Mouse (Mus musculus) layer of hippocampus, adult 9-10 months (tissue): ENCODE measurements around the gene Gm47969.
"Not testable (repeated sequence)": the region's sequence is repeated elsewhere in the genome, so short reads cannot be mapped to it uniquely, and the experiment has no call there.

Source experiments
- DNase-seq: peaks from one replicate; pipeline ENCODE4 v3.0.0; 2022; ENCODE audit warnings: low spot score

The Gm47969 gene

DNA sequence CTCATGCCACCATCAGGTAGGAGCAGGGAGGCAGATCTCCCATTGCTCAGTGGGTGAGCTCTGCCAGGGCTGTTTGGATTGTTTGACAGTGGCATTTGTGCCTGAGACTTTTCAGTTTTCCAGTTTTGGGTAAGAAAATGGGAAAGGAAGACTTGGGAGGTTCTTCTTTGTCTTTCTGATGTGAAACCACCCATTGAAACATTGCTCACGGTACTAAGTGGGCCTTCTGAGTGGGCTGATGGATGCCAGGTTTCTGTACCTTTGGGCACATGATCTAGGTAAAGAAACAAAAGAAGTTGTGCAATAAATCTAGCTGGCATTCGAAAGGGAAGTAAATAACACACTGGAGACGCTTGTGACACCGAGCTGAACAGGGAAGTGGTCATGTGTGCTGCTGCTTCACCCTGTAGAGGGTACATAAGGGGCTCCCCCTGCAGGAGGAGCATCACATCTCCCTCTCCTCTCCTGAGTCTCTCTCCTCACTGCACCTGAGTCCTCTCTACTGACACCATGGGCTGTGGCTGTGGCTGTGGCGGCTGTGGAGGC lies at the start of gene Gm47969:
Gene Gm47969, plus strand, starts transcription at position 51 of the 546 bp plus-strand sequence.
- DNase-seq = no peak

DNA sequence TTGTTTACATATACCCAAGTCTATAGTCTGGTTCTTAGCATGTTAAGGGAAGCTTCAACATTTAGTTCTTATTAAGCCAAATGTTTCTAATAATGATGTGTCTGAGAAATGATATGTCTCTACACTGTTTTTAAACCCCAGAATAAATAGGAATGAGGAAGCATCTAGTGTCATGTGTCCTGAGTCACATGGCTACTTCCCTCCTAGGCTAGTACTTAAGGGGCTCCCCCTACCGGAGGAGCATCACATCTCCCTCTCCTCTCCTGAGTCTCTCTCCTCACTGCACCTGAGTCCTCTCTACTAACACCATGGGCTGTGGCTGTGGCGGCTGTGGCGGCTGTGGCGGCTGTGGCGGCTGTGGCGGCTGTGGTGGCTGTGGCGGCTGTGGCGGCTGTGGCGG lies 44.4 kb upstream of the Gm47969 start, which contains the start of gene Gm47959:
Gene Gm47959, plus strand, starts transcription at position 243 of the 400 bp plus-strand sequence.
- DNase-seq = not testable (repeated sequence)

DNA sequence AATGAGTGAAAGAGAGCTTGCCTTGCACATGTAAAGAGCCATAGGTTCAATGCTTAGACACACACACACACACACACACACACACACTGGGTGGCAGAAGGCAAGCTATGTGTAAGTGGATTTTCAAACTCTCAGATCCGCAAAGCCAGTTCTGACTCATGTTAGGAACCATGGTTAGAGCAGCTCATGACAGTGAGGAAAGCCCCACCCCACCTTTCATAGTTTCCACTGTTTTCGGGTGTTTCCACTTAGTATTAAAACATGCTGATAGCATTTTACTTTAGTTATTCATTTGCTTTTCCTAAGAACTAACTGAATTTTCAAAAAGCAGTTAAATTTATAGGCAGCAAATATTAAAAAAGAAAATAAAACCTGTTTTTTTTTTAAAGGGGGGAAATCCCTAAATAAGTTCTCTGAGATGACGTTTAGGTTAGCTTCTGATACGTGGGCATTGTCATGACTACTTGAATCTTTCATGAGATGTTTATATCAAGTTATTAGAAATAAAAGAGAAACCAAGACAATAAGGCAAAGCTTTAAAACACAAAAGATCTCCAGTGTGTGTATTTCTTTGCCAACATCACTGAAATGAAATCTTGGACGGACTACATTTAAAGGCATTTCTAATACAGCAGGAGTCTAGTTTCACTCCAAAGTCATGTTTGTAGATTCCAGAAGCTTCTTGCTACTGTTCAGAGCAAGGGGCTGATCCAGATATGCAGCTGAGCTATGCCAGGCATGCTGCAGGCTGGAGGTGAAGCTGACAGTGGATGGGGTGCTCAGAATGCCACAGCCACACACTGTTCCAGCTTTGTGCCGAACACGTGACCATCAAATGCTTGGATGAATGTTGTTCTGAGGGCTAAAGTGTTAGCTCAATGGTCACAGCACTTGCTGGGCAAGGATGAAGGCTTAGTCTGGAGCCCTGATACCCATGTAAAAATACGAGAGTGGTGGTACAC lies 38.2 kb upstream of the Gm47969 start:
- DNase-seq = no peak

GRCm38 (mm10) chr1:83007471-83007870 lies 37.3 kb upstream of the Gm47969 start:
- no peak for DNase-seq

DNA sequence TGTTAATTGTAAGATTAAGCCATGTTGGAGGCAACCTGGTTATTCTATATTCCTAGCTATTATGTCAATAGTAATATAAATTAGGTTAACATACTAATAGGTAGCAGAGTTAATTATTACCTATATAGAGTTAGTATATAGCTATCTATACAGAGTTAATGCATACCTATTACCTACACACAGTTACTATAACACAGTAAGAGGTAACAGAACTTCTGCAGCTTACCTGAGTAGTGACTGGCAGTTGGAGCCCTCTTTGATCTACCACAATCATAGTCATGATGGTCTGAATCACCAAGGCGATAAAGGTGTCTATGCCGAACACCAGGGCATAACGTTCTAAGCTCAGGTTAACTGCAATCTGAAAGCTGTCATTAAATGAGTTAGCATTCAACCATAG lies 30.3 kb upstream of the Gm47969 start:
- DNase-seq = no peak

DNA sequence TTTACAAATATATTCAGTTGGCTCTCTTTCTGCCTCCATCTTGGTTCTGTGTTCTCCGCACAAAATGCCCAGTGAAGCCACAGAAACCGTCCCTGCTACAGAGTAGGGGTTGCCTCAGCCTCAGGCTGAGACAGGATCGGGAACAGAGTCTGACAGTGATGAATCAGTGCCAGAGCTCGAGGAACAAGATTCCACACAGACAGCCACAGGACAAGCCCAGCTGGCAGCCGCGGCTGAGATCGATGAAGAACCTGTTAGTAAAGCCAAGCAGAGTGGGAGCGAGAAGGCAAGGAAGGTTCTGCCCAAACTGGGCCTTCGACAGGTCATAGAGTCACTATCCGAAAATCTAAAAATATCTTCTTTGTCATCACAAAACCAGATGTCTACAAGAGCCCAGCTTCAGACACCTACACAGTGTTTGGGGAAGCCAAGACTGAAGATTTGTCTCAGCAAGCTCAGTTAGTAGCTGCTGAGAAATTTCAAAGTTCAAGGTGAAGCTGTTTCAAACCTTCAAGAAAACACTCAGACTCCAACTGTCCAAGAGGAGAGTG lies 29.3 kb upstream of the Gm47969 start:
- DNase-seq = no peak

DNA sequence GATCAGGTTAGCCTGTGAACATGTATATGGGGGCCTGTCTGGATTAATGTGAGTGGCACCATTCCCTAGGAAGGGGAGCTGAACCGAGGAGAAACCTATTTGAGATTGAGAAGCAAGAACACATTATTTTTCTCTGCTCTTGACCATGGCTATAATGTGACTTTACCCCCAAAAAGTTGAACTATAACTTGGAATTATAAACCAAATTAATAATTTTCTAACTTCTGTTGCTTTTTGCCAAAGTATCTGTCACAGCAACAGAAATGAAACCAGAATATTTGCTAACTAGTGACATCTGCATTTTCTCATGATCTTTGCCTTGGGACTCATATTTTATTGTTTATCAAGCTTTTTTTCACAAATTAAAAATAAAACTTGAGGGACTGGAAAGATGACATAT lies 28.2 kb upstream of the Gm47969 start:
- DNase-seq = no peak

GRCm38 (mm10) chr1:83031950-83032349 lies 12.8 kb upstream of the Gm47969 start:
- DNase-seq = no peak

DNA sequence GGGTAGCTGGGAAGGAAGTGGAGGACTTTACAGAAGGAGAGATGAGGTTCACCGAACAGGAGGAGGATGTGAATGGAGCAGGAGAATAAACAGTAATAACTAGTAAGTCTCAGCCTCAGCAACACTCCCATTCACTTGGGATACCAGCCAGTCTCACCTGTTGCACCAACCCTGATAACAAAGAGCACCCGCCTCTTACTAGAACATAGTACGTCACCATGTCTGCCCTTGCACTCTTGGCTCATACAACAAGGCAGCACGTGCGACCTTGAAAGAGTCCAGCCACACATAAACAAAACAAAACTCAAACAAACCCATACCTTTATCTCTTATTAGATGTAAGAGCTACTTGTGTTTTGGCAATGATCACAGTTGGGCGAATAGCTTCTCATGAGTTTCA lies 12.2 kb upstream of the Gm47969 start:
- DNase-seq = no peak

GRCm38 (mm10) chr1:83034509-83034908 lies 10.2 kb upstream of the Gm47969 start:
- DNase-seq = no peak

GRCm38 (mm10) chr1:83036892-83037667 lies 7.7 kb upstream of the Gm47969 start:
- DNase-seq = no peak

DNA sequence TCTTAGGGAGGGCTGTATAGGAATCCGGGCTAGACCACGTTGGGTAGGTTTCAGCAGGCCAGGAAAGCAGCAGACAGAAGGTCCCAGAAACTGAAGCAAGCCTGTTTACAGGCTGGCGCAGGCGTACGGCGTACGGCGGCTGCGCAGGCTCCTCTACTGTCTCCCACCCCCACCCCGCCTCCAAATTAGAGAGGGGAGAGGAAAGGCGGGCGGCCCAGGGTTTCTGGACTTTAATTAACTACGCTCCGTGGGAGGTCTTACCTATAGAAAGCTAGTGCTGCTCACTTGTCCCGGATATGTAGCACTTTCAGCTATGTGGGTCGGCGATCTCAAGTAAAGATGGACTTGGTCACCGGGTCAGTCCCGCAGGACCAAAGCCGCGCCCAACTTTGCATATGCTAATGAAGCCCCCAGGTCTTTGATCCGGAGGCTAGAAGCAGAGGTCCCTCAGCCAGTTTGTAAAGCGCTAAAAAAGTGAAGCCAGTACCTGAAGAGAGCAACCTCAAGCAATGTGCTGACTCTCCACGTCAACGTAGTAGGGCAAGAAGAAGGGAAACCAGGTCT lies 6.5 kb upstream of the Gm47969 start, which contains the start of gene Slc19a3:
Gene Slc19a3, minus strand, starts transcription at position 340 of the 564 bp plus-strand sequence.
- DNase-seq = no peak

- DNase-seq = no peak
Observed at GRCm38 (mm10) chr1:83039080-83039479, 5.7 kb upstream of the Gm47969 start.

- no peak for DNase-seq
Observed at GRCm38 (mm10) chr1:83042380-83042779, 2.4 kb upstream of the Gm47969 start, which contains the start of gene Krtap28-10. Gene Krtap28-10 (minus strand): TSS chr1:83042480.

- DNase-seq = no peak
Observed at GRCm38 (mm10) chr1:83058481-83058880, 13.7 kb downstream of the Gm47969 start.

- no peak for DNase-seq
Observed at GRCm38 (mm10) chr1:83059278-83059677, 14.5 kb downstream of the Gm47969 start, which contains the start of gene A030005K14Rik. Gene A030005K14Rik (minus strand): TSS chr1:83059378.

DNA sequence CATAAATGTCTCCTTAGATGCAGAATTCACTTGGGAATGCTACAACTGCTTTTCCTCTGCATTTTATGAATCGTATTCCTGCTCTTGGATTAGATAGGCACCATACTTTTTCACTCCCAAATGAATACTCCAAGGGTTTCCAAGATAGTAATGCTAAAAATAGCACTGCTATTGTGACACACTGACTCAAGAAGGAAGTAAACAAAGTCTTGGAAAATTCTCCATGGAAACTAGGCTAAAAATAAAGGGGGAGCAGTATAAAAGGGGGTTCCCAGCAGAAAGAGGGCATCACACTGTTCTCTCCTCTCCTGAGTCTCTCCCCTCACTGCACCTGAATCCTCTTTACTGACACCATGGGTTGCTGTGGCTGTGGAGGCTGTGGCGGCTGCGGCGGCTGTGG lies 15.9 kb downstream of the Gm47969 start, which contains the start of gene Krtap28-13:
Gene Krtap28-13, plus strand, starts transcription at position 288 of the 400 bp plus-strand sequence.
- DNase-seq = no peak

GRCm38 (mm10) chr1:83064851-83065250 lies 20.1 kb downstream of the Gm47969 start:
- no peak for DNase-seq

- DNase-seq = no peak
Observed at GRCm38 (mm10) chr1:83066577-83066976, 21.8 kb downstream of the Gm47969 start.

GRCm38 (mm10) chr1:83067205-83067604 lies 22.5 kb downstream of the Gm47969 start:
- DNase-seq = no peak

DNA sequence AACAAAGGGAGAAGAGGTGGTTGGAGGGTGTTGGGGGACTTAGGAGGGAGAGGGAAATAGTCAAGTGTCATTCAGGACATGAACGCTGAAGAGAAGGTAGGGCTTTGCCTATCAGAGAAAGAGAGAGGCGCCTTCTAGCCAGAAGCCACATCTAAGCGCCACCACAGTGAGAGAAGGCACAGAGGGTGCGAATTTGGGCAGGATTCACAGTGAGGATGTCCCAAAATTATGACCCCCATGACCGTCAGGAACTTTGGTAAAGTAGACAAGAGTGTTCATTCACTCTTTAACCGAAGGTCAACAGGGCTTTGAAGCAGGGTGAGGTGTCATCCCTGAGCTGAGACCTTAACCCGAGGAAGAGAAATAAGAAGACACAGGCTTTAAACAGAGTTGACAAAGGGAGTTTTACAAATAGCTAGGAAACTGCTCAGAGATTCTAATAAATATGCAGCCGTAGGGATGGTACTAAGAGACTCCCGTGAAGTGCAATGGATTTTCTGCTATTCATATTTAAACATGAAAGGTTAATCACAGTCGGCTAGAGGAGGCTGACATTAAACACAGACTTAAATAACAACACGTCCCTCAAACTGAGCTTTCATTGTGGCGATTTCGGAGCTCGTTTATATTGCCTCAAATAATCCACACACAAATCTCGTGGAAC lies 30.9 kb downstream of the Gm47969 start:
- DNase-seq = no peak
